Mouse (Mus musculus): ENCODE data around the gene Adamts3.

Adamts3 gene

DNA sequence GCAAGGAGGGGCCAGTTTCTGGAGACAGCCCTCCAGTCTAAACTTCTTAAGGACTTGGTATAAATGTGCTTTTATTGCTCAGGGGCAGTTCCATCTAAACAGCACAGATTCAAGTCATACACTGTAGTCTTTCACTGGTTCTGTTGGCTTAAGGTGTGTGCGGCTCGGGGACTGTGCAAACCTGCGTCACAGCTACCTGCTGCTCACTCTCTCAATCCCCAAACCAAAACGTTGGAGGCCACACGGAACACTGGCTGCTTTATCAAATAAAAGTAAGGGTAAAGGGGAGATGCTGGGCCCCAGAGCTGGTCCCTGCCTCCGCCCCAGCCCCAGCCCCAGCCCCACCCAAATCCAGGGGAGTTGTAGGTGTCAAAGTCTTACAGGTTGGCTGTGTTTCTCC is 66.5 kb downstream of the Adamts3 start:
- DNase-seq (ENCODE audit: low spot score in 2 of 2): no peak

DNA sequence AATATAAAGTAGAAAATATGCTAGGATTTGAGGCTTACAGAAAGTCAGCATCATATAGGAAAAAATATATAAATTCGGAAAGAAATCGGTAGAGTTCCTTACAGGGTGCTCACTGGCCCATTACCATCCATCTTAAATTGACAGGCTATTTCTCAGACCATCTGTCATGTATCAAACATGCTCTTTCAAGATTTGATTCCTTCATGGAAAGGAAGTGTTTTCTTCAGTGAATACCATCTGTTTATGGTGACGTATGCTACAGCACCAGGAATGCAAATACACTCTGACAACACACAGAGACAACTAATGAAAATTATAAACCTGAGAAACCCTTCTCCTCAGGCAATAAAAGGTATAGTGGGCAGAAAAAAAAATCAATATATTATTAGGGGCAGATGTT is 68.6 kb downstream of the Adamts3 start:
- no peak for DNase-seq (ENCODE audit: low spot score in 2 of 2)

DNA sequence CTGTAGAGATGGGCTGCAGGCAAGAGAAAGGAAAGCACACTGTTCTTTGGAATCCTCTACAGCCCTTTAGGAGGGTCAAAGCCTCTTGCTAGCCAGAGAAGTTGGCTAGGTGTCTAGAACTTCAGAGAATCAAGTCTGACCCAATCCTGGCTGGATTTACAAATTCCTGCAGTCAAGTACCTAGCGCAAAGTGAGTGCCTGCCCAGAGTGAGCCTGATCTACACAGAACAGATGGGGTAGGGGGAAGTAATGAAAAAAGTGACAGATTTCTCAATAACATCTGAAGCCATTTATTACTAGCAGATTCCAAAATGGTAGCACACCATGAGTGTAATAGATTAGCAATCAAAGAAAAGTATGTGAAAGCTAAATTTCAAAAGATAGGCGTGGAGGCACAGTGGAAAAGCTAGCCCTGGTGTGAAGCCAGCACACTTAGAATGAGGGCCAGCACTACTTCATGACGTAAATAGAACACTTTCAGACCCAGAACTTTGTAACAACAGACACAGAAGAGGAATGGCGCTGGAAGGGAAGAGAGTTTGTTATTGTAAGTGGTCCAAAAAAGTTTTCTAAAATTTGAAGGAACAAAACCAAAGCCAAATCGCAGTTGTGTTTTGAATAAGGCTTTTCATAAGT is 82.8 kb downstream of the Adamts3 start:
- DNase-seq (ENCODE audit: low spot score in 2 of 2): no peak

DNA sequence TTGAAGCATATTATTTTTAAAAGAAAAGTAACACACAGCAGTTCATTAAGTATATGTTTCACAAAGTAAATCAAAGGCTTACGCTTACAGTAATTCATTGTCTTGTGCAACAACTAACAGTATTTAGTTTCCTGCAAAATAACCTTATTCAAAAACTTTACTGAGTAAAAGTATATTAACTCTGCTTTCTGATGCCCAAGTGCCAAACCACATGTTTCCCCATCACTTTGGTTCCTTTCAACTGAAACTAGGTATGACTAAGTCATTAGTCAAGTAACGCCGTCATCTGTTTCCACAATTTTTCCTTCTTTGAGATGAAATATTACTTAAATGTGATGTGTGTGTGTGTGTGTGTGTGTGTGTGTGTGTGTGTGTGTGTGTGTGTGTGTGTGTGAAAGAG is 89.4 kb downstream of the Adamts3 start:
- no peak for DNase-seq (ENCODE audit: low spot score in 2 of 2)

DNA sequence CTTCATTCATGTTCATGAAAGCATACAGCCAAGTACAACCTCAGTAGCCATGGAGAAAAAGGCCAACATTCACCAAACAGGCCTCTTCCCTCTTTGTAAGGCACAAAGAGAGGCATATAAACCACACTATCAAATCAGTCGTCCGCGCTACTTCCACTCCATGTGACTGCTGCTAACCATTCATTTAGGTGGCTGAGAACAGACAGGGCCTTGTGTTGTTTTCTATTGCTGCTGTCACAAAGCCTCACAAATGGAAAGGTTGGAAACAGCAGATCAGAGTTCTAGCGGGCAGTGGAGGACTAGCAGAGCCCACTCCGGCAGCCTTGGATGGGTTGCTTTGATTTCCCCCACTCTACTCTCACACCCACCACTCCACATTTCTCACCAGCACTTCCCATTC is 98.5 kb downstream of the Adamts3 start:
- DNase-seq (ENCODE audit: low spot score in 2 of 2): no peak

DNA sequence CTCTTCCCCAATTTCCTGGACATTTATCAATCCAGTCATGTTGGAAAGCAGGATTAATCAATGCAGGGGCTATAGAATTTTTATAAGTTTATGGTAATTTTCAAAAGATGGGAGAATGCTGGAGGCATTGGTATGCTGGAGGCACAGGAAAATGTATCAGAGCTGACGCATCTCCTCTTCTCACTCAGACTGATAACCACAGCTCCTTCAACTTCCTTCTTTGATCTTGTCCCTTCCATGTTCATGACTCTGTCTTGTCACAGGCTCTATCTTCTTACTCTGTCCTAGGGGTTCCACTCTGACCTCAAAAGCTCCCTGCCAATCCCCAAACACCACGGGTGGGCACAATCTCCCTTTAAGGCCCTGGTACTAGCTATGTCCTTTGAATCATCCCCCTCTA is 103.3 kb downstream of the Adamts3 start:
- no peak for DNase-seq (ENCODE audit: low spot score in 2 of 2)

DNA sequence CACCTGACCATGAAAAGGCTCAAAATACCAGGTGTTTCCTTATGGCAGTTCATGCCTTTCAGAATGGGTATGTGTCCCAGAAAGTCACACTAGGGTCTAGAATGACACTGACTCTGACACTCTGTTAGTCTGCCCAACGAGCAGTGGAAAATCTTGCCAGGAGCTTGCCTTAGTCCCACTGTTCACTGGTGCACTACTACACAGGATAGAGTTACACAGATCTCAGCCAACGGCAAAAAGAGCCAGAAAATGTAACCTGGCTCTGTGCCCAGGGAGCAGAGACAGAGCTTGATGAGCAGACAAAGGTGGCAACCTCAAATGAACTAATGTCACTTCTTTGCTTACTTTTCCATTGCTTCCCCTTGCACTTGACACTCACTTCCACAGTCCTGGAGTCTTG is 104.5 kb downstream of the Adamts3 start:
- DNase-seq (ENCODE audit: low spot score in 2 of 2): no peak

DNA sequence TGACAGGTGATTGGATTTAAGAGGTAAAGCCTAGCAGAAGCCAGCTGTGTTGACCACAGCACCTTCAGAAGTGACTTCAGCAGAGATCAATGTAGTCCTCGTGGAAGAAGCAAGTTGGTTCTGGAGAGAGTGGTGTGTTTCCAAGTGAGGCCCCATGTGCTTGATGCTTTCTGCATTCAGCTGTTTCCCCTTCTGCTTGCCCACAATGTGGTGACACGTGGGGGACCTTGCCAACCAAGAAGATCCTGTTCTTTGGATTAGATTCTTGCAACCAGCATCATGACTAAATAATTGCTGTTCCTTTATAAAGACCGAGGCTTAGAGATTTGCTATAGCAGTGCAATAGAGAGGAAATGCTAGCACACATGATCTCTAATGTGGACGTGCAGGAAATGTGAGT is 105.7 kb downstream of the Adamts3 start:
- no peak for DNase-seq (ENCODE audit: low spot score in 2 of 2)

DNA sequence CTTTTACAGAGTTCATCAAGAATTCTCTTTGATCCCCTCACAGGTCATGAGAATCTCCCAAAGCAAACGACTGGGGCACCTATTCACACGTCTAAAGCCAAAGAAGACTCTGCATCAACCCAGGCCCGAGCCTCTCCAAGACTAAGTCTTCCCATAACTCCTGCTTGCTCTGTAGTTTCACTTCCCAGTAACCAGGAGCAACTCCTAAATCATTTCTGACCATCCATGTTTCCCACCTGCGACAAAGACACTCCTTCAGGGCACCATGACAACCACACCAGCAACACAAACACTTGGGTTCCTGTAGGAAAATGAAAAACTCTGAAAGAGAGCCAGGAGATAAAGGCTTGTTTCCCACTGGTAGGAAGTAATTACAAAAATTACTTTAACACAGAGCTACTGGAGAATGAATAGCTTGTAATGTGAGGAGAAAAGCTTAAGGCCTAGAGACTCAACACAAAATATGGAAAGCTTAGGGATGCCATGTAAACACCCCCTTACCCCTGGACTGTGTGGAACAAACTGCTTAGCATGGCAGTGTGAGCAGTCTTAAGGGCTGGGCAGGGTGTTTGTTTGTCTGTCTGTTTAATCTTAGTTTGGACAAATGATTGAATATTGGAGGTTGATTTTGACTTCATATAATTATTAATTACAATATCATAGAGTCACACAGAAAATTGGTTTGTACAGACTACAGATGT is 112.3 kb downstream of the Adamts3 start:
- no peak for DNase-seq (ENCODE audit: low spot score in 2 of 2)

DNA sequence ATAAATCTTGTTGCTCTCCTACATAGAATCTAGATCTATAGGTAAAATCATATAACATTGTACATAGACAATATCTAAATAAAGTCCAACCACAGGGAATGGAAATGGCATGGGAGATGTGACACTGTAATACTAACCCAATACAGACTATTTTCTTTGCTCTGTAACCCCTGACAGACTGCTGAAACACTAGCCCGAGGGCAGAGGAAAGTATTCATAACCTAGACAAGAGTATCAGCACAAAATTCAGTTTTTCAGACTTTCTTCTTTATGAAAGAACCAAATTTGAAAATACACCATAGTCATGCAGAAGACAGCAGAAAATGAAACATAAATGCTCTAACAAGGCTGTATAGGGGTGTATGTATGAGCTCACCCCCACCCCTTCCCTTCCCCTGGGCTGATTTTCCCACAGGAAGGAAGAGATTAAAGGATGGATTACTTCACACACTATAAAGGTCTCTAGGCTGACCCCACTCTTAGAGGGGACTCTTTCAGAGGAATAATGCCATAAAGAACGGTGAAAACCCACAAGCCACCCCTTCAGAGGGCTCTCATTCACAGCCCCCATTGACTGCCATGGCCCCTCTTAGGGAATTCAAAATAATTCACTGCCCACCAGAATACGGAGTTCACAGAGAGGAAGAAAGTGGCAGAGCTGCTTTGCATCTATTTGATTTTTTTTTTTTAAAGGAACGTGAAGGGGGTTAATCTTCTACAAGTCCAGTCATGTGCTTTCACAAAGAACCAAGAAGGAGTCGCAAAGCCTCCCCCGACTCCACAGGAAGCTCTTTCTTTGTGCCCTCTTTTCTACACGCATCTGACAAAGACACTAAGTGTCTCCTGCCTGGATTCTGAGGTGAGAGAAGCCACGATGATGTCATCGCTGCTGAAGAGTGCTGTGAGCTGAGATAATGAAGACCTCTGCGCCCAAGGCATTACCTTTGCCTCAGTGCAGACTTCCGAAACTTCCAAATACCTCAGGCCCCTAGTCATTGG is 119.6 kb downstream of the Adamts3 start:
- no peak for DNase-seq (ENCODE audit: low spot score in 2 of 2)

DNA sequence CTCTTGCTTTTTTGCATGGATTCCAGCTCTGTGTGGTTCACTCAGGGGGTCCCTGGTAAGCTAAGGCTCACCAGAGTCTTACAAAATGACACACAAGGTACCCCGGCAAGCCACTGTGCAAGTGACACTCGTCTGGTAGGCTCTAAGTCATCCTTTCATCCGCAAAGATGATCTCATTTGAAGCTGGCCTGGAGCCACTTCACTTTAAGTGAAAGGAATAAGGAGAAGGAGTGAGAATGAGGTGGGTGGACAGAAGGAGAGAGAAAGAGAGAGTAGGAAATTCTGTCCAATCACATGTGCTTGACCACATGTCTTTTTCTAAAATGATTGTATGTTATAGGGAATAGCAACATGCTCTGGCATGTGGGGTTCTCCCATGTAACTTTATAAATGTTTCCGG is 122.8 kb downstream of the Adamts3 start:
- DNase-seq (ENCODE audit: low spot score in 2 of 2): no peak

DNA sequence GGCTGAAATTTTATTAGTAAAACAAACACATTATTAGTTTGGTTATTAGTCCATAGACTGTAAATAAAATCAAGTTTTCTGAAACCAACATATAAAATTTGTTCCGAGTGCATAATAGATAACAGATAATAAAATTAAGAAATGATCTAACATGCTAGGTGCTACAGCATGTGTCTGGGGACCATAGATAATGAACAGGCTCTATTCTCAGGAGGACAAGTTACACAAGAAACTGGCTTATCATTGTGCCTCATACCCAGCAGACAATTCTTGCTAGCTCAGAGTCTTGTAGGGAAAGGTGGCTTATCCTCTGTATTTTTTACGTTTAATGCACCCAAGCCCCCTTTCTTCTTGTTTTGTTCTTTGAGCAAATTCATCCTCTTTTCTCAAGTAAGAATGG is 131.3 kb downstream of the Adamts3 start:
- DNase-seq (ENCODE audit: low spot score in 2 of 2): no peak

DNA sequence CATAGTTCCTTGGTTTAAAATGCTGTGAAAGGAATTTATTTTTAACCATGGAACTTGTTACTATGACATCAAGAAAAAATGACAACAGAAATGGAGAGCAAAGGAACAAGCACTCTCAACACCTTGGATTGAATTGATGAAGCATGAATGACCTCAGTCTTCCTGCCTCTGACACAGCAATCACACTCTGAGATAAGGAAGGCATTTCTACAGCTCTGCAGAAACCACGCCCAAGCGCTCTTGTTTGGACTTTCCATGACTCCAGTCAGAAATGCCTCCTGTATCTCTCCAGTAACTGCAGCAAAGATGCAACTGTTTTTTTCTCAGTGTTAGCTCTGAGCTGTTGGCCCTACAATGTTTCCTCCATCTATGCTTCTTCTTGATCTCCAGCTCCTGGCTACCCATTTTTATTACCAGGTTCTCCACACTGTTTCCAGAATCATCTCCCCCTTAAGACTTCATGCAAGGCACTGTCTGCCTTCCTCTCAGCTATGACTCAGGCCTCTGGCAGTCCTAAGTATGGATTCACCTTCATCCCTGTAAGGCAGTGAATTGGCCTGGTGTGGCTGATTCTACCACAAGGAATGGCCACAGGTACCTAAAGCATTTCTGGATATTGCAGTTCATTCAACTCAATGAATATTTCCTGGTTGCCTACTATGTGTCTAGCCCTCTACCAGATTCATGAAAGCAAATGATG is 134.8 kb downstream of the Adamts3 start:
- DNase-seq (ENCODE audit: low spot score in 2 of 2): no peak

DNA sequence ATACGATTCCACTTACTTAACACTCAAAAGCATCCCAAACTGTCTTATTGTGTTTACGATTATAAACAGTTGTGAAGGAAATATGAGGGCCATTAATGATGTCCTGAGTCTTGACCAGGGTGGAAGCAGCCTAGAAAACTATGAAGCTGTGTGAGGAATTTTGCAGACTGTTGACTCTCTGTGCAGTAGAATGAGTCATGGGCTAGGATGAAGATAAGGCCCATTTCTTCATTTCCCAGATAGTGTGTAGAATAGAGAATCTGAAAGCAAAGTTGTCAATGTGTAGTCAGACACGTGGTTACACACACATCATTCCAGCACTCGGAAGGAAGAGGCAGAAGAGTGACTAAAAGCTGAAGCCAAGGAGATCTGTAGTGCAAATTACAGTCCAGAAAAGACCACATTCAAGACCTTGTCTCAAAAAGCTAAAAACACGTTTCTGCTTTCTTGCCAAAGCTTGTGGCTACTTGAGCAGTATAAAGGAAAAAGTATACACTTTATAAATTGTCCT is 135.9 kb downstream of the Adamts3 start:
- DNase-seq (ENCODE audit: low spot score in 2 of 2): no peak

DNA sequence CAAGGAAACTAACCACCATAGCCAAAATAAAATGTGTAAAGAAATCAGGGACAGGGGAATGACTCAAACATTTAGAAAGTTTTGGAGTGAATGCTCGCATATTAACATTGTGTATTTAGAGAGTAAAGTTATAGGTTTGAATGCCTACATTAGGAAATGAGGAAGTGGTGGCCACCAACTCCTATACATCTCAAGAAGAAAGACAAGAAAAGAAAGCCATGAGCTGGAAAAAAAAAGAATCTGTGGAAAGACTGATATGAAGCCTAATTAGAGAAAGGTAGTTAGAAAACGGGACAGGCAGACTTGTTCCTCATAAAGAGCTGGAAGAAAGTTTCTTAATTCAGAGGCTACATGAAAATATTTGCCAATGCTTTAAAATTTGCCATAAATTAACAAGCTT is 138.0 kb downstream of the Adamts3 start:
- DNase-seq (ENCODE audit: low spot score in 2 of 2): no peak

DNA sequence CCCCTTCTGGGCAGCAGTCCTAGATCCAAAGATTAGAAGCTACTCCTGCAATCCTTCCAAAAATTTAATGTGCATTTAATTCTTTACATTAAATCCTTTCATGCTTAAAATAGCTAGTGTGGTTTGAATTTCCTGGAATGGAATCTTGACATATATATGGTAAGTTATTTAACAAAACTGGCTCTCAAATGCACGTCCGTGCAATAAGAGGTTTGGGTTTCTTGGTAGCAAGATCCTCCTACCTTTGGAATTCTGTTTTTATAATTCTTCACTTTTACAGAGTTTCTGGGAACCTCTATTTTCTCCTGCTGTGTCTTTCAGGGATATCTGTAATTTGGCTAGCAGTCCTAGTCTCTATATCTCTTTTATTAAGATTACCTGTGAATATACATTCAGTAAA is 148.4 kb downstream of the Adamts3 start:
- DNase-seq (ENCODE audit: low spot score in 2 of 2): no peak

DNA sequence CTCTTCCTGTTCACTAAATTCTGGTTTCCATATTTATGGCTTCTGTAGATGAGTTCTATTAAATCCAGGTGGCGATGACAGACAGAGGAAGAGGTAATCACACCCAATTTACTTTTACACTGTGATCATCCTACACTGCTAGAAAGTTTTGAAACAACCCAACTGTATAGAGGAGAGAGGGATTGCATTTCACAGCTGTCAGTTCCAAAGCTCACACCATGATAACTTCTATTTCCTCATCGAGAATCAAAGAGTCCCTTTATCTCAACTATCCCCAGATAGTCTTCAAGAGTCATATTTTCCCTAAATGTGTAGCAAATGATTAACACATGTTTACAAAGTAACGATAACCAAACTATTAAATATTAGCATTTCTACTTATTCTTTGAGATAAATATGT is 152.7 kb downstream of the Adamts3 start:
- no peak for DNase-seq (ENCODE audit: low spot score in 2 of 2)

DNA sequence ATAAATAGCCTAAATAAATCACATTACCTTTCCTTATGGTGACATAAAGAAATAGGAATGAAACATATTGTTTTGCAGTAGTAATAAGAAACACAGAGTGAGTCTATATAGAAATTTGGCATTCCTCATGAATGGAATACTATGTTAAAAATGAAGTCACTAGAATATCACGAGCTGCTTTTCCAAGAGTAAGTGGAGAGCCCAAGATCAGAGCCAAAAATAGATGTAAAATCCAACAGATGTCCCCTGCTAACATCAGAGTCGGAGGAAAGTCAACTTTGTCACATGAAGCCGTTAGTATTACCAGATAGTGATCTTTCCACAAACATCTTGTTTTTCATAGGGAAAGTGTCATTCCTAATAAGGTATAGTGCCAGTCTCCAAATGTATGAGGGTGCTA is 155.0 kb downstream of the Adamts3 start:
- no peak for DNase-seq (ENCODE audit: low spot score in 2 of 2)

DNA sequence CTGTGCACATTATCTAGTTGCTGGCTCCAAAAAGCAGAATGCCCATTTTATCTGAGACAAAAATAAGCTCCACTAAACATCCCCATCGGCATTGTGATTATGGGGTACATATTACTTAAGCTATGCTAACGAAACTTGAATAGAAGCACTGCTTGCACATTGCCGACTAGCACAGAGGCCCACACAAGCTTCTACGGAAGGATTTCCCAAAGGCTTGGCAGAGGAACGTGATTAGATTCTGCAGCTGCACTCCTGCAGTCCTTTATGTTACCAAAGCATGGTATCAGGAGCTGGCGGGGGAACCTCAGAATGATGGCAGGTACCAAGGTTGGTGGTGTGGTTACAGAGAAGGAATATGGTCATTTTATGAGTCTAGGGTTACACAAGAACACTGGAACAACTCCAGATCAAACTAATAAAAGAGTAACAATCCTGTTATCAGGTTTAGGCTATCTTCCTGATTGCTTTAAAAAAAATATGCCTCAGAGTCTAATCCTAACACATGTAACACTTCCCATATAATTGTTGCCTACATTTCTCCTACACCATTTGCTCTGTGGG is 155.6 kb downstream of the Adamts3 start:
- no peak for DNase-seq (ENCODE audit: low spot score in 2 of 2)

DNA sequence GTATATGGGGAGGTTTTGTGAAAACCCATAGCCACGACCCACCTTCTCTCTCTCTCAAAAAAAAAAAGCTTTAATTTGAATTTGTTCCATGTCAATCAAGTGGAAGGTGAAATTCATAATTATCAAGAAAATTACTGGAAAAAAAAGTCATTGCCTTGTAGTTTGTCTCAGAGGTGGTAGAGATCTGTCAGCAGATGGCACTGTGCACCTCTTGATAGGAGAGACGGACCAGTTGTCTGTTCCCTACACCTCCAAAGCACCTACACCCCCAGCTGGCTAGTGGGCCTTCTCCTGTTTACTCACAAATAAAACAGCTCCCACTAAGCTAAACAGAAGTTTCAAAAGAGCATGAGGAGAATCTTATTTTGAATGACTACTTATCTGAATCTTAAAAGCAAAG is 168.6 kb downstream of the Adamts3 start:
- no peak for DNase-seq (ENCODE audit: low spot score in 2 of 2)

DNA sequence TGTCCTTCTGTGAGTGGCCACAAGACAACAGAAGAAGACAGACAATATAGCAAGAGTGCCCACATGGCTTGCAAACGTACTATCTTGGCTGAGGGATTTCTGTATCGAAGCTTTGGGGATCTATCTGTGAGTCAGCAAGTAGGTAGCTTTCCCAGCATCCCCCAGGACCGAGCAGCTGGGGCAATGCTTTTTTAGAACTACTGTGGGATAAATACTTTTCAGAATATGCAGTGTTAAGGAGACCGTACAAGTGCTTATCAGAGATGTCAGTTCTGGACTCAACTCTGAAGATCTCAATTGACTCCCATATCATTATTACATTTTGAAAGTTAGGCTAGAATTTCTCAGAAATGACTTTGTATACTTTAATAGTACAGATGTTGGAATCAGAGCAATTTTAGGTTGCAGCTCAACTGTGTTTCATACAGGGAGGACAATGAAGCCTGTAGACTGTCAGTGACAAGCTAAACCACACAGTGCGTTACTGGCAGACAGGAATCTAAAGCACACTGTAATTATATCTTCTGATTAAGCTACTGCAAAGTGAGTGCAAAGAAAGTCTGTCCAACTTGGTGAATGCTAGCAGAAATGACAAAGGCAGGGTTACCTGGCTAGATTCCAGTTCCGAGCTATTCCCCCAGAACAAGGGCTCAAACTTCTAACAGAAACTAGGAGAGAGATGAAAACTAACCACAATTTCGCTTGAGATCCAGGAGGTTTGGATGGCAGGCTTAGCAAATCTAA is 171.8 kb downstream of the Adamts3 start:
- DNase-seq (ENCODE audit: low spot score in 2 of 2): no peak
